12 mouse cellular contexts compared by ENCODE assay signal in the genomic region with DNA sequence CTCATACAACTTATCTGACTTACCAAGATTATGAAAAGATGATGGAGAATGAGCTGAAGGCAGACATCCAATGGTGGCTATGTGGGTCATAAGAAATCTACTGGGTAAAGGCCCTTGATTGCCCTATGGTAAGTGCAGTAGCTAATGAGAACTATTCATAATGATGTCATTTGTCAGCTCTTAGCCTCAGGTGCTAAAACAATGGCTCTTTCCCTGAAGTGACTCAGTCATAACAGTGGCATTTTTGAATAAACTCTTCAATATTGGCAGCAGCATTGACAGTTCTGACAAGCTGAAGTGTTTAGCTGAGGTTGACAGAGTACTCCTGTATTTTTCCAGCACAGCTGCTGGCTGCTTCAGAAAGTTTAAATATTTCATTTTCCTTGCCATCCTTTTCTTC. TPM values are rescaled to one million over a fixed set of nuclear protein-coding genes. Genes with fewer than 3 reads are reported as not detected.
DNase-seq lines count a peak whose midpoint lies in the region; ATAC-seq lines count a peak whose summit lies in the region.
"Not testable (repeated sequence)": the region's sequence is repeated elsewhere in the genome, so short reads cannot be mapped to it uniquely, and the experiment has no call there.
"Had no signal": no experiment of that assay in that cellular context is flagged by ENCODE, and none has a peak within 500 bp of the region (broad histone marks: within the 10 kb centered on the region; RNA-seq: fewer than 3 reads in every experiment).

No protein-coding gene starts in this region.

- H3K27ac ChIP-seq in forebrain, embryonic 13.5 days; forebrain, embryonic 16.5 days (ENCODE audit: low read length); hindbrain, embryonic 14.5 days; lung, embryonic 16.5 days (ENCODE audit: low read length); midbrain, embryonic 16.5 days (ENCODE audit: low read length): not testable (repeated sequence)

- H3K9me3 ChIP-seq in forebrain, embryonic 13.5 days (replicated peaks); forebrain, embryonic 16.5 days (ENCODE audit: control insufficient read depth, low read length); hindbrain, embryonic 14.5 days (ENCODE audit: control insufficient read depth, low read length); lung, embryonic 16.5 days (ENCODE audit: control insufficient read depth, low read length); midbrain, embryonic 16.5 days (replicated peaks; ENCODE audit: control insufficient read depth, low read length, poor library complexity, severe bottlenecking): not testable (repeated sequence)

- H3K9ac ChIP-seq in forebrain, embryonic 13.5 days; forebrain, embryonic 16.5 days (replicated peaks; ENCODE audit: low read depth, low read length); hindbrain, embryonic 14.5 days; lung, embryonic 16.5 days (ENCODE audit: low read length); midbrain, embryonic 16.5 days (ENCODE audit: low read depth, low read length): not testable (repeated sequence)

- not testable (repeated sequence) for H3K4me2 ChIP-seq in forebrain, embryonic 13.5 days; forebrain, embryonic 16.5 days (ENCODE audit: low read length); hindbrain, embryonic 14.5 days (replicated peaks); lung, embryonic 16.5 days (ENCODE audit: low read depth, low read length); midbrain, embryonic 16.5 days (ENCODE audit: low read length)

- ATAC-seq in forebrain, embryonic 13.5 days = peak; percentile 54; the same call in 1 of the 2 replicates
- 0 out of 2 replicates have a peak, but pooled peaks have one; percentile 40 for ATAC-seq in forebrain, embryonic 16.5 days
- peak; percentile 41; the same call in 1 of the 2 replicates for ATAC-seq in frontal cortex, adult (ENCODE audit: low TSS enrichment)
- ATAC-seq in hindbrain, embryonic 14.5 days (ENCODE audit: low FRiP score) = peak; percentile 25; the same call in 1 of the 2 replicates
- ATAC-seq in lung, embryonic 16.5 days (ENCODE audit: low read depth) = peak; percentile 48; the same call in 1 of the 2 replicates
- ATAC-seq in midbrain, embryonic 16.5 days = peak; percentile 36; the same call in 1 of the 2 replicates

- H3K36me3 ChIP-seq in forebrain, embryonic 13.5 days (ENCODE audit: poor library complexity, severe bottlenecking); forebrain, embryonic 16.5 days (ENCODE audit: control insufficient read depth, insufficient read depth); hindbrain, embryonic 14.5 days (replicated peaks; ENCODE audit: control insufficient read depth, insufficient read depth); lung, embryonic 16.5 days (ENCODE audit: control insufficient read depth, insufficient read depth, low read length); midbrain, embryonic 16.5 days (ENCODE audit: control insufficient read depth, insufficient read depth, low read length): not testable (repeated sequence)

- H3K4me1 ChIP-seq in forebrain, embryonic 13.5 days; forebrain, embryonic 16.5 days (replicated peaks; ENCODE audit: control insufficient read depth, insufficient read depth, low read length); hindbrain, embryonic 14.5 days (replicated peaks; ENCODE audit: control insufficient read depth, insufficient read depth, low read length); lung, embryonic 16.5 days (replicated peaks; ENCODE audit: control insufficient read depth, insufficient read depth, low read length); midbrain, embryonic 16.5 days (ENCODE audit: control insufficient read depth, insufficient read depth, low read length): not testable (repeated sequence)

- H3K4me3 ChIP-seq in forebrain, embryonic 13.5 days; forebrain, embryonic 16.5 days (replicated peaks; ENCODE audit: low read length); hindbrain, embryonic 14.5 days (replicated peaks; ENCODE audit: low read length); lung, embryonic 16.5 days (ENCODE audit: low read length); midbrain, embryonic 16.5 days (ENCODE audit: low read depth, low read length): not testable (repeated sequence)

- not testable (repeated sequence) for H3K27me3 ChIP-seq in forebrain, embryonic 13.5 days; forebrain, embryonic 16.5 days (replicated peaks; ENCODE audit: control insufficient read depth, insufficient read depth, low read length); hindbrain, embryonic 14.5 days (ENCODE audit: control insufficient read depth, insufficient read depth, low read length); lung, embryonic 16.5 days (ENCODE audit: control insufficient read depth, insufficient read depth, low read depth, low read length); midbrain, embryonic 16.5 days (ENCODE audit: control insufficient read depth, insufficient read depth, low read depth, low read length)

- DNase-seq in hindbrain, embryonic 14.5 days (ENCODE audit: low spot score) = not testable (repeated sequence)

RNA-seq across cellular contexts. Expression of gene Sprr2a2, which starts 32.8 kb away (rescaled TPM):
- not detected in 2 replicates for polyA plus RNA-seq in forebrain, embryonic 13.5 days (2015; fragmentation: Nextera tagmentation; extraction: Ambion mirVana)
- not detected in 2 replicates for polyA plus RNA-seq in forebrain, embryonic 16.5 days (2015; fragmentation: Nextera tagmentation; extraction: Ambion mirVana)
- not detected in 2 replicates for polyA plus RNA-seq in hindbrain, embryonic 14.5 days (2014; fragmentation: Nextera tagmentation; extraction: Ambion mirVana)
- 3.2 and 14.3 TPM in 2 replicates for polyA plus RNA-seq in lung, embryonic 16.5 days (2015; fragmentation: Nextera tagmentation; extraction: Ambion mirVana)
- polyA plus RNA-seq in midbrain, embryonic 16.5 days (2015; fragmentation: Nextera tagmentation; extraction: Ambion mirVana) = 0.09 TPM in 1 of 2 replicates, not detected in the other
- polyA plus RNA-seq: embryonic facial prominence, embryonic 11.5 days; embryonic facial prominence, embryonic 13.5 days; forebrain, embryonic 11.5 days; forebrain, embryonic 14.5 days had no signal

RNA-seq across cellular contexts. Expression of gene Sprr2a1, which starts 32.9 kb away (rescaled TPM):
- not detected in 2 replicates for polyA plus RNA-seq in forebrain, embryonic 13.5 days (2015; fragmentation: Nextera tagmentation; extraction: Ambion mirVana)
- not detected in 2 replicates for polyA plus RNA-seq in forebrain, embryonic 16.5 days (2015; fragmentation: Nextera tagmentation; extraction: Ambion mirVana)
- polyA plus RNA-seq in hindbrain, embryonic 14.5 days (2014; fragmentation: Nextera tagmentation; extraction: Ambion mirVana) = not detected in 2 replicates
- polyA plus RNA-seq in lung, embryonic 16.5 days (2015; fragmentation: Nextera tagmentation; extraction: Ambion mirVana) = 0.29 TPM in 1 of 2 replicates, not detected in the other
- not detected in 2 replicates for polyA plus RNA-seq in midbrain, embryonic 16.5 days (2015; fragmentation: Nextera tagmentation; extraction: Ambion mirVana)
- polyA plus RNA-seq: adrenal gland, adult 2 months; embryonic facial prominence, embryonic 11.5 days; embryonic facial prominence, embryonic 13.5 days; forebrain, embryonic 11.5 days; forebrain, embryonic 14.5 days; frontal cortex, adult 2 months had no signal

RNA-seq across cellular contexts. Expression of gene Sprr2a3, which starts 36.7 kb away (rescaled TPM):
- not detected in 2 replicates for polyA plus RNA-seq in forebrain, embryonic 13.5 days (2015; fragmentation: Nextera tagmentation; extraction: Ambion mirVana)
- polyA plus RNA-seq in forebrain, embryonic 16.5 days (2015; fragmentation: Nextera tagmentation; extraction: Ambion mirVana) = not detected in 2 replicates
- polyA plus RNA-seq in hindbrain, embryonic 14.5 days (2014; fragmentation: Nextera tagmentation; extraction: Ambion mirVana) = not detected in 2 replicates
- 0.34 and 0.84 TPM in 2 replicates for polyA plus RNA-seq in lung, embryonic 16.5 days (2015; fragmentation: Nextera tagmentation; extraction: Ambion mirVana)
- not detected in 2 replicates for polyA plus RNA-seq in midbrain, embryonic 16.5 days (2015; fragmentation: Nextera tagmentation; extraction: Ambion mirVana)
- polyA plus RNA-seq: adrenal gland, adult 2 months; embryonic facial prominence, embryonic 11.5 days; embryonic facial prominence, embryonic 13.5 days; forebrain, embryonic 11.5 days; forebrain, embryonic 14.5 days; frontal cortex, adult 2 months had no signal
